Mouse (Mus musculus): ENCODE results near the gene Syne1. TPM values are rescaled to one million over a fixed set of nuclear protein-coding genes. Genes with fewer than 3 reads are reported as not detected.

Gene Syne1
- total RNA-seq, 1 experiment: 7.1 TPM

GRCm38 (mm10) chr10:5207905-5208641 lies 343.2 kb downstream of the Syne1 start:
- no peaks in the 10 kb centered on the region for H3K36me3 ChIP-seq (ENCODE audit: control insufficient read depth, insufficient read depth, low read length, poor library complexity, severe bottlenecking)
- no peak for DNase-seq (ENCODE audit: low read depth, low spot score)
- no peak overlapping the region for H3K4me3 ChIP-seq (ENCODE audit: insufficient read depth in 1 of 2, low read depth in 1 of 2, low read length in 2 of 2, poor library complexity in 1 of 2, severe bottlenecking in 1 of 2)
- TF ChIP-seq ZNF384 (IDR thresholded peaks at IDR 0.05; ENCODE audit: low read depth, low read length) (no peak), MAFK (IDR thresholded peaks at IDR 0.05; ENCODE audit: insufficient read depth, low read depth, low read length) (no peak), ZC3H11A (IDR thresholded peaks at IDR 0.05; ENCODE audit: borderline replicate concordance, low read depth, low read length) (no peak), HCFC1 (IDR thresholded peaks at IDR 0.05; ENCODE audit: borderline replicate concordance, insufficient read depth, low read length) (no peak), CHD2 (IDR thresholded peaks at IDR 0.05; ENCODE audit: low read depth, low read length) (no peak)
- no peak overlapping the region for H3K9ac ChIP-seq (ENCODE audit: insufficient read depth, low read depth, low read length, poor library complexity, severe bottlenecking)
- H3K4me1 ChIP-seq (ENCODE audit: control insufficient read depth in 2 of 2, insufficient read depth in 2 of 2, low read length in 2 of 2, poor library complexity in 1 of 2): peaks cover 0 to 2% of the 10 kb centered on the region in 2 experiments; a peak in 1 of 4 replicates
- no peak overlapping the region for H3K27ac ChIP-seq (ENCODE audit: insufficient read depth, low read depth, low read length, poor library complexity, severe bottlenecking)
- in situ Hi-C loops (cut with MboI; ENCODE audit: low sequenced_read_pairs in 2 of 2, unreplicated experiment in 2 of 2): no loop called here
- H3K9me3 ChIP-seq (ENCODE audit: control insufficient read depth, insufficient read depth, low read depth, low read length): no peaks in the 10 kb centered on the region

GRCm38 (mm10) chr10:5205977-5206376 lies 345.3 kb downstream of the Syne1 start:
- in situ Hi-C loops (cut with MboI; ENCODE audit: low sequenced_read_pairs in 2 of 2, unreplicated experiment in 2 of 2): no loop called here
- H3K27ac ChIP-seq (ENCODE audit: insufficient read depth, low read depth, low read length, poor library complexity, severe bottlenecking): no peak overlapping the region
- H3K9ac ChIP-seq (ENCODE audit: insufficient read depth, low read depth, low read length, poor library complexity, severe bottlenecking): no peak overlapping the region
- no peak for TF ChIP-seq ZC3H11A (IDR thresholded peaks at IDR 0.05; ENCODE audit: borderline replicate concordance, low read depth, low read length)
- no peak for TF ChIP-seq MAFK (IDR thresholded peaks at IDR 0.05; ENCODE audit: insufficient read depth, low read depth, low read length)
- no peak for TF ChIP-seq CHD2 (IDR thresholded peaks at IDR 0.05; ENCODE audit: low read depth, low read length)
- TF ChIP-seq HCFC1 (IDR thresholded peaks at IDR 0.05; ENCODE audit: borderline replicate concordance, insufficient read depth, low read length): no peak
- no peak for TF ChIP-seq ZNF384 (IDR thresholded peaks at IDR 0.05; ENCODE audit: low read depth, low read length)
- H3K36me3 ChIP-seq (ENCODE audit: control insufficient read depth, insufficient read depth, low read length, poor library complexity, severe bottlenecking): no peaks in the 10 kb centered on the region
- H3K4me1 ChIP-seq (ENCODE audit: control insufficient read depth in 2 of 2, insufficient read depth in 2 of 2, low read length in 2 of 2, poor library complexity in 1 of 2): peaks cover 0 to 2% of the 10 kb centered on the region in 2 experiments; a peak in 1 of 4 replicates
- H3K9me3 ChIP-seq (ENCODE audit: control insufficient read depth, insufficient read depth, low read depth, low read length): no peaks in the 10 kb centered on the region
- no peak overlapping the region for H3K4me3 ChIP-seq (ENCODE audit: insufficient read depth in 1 of 2, low read depth in 1 of 2, low read length in 2 of 2, poor library complexity in 1 of 2, severe bottlenecking in 1 of 2)
- DNase-seq (ENCODE audit: low read depth, low spot score): no peak

GRCm38 (mm10) chr10:5205570-5205969 lies 345.7 kb downstream of the Syne1 start:
- TF ChIP-seq MAFK (IDR thresholded peaks at IDR 0.05; ENCODE audit: insufficient read depth, low read depth, low read length): no peak
- no peak for TF ChIP-seq HCFC1 (IDR thresholded peaks at IDR 0.05; ENCODE audit: borderline replicate concordance, insufficient read depth, low read length)
- TF ChIP-seq ZC3H11A (IDR thresholded peaks at IDR 0.05; ENCODE audit: borderline replicate concordance, low read depth, low read length): no peak
- TF ChIP-seq ZNF384 (IDR thresholded peaks at IDR 0.05; ENCODE audit: low read depth, low read length): no peak
- TF ChIP-seq CHD2 (IDR thresholded peaks at IDR 0.05; ENCODE audit: low read depth, low read length): no peak
- no peaks in the 10 kb centered on the region for H3K9me3 ChIP-seq (ENCODE audit: control insufficient read depth, insufficient read depth, low read depth, low read length)
- in situ Hi-C loops (cut with MboI; ENCODE audit: low sequenced_read_pairs in 2 of 2, unreplicated experiment in 2 of 2): no loop called here
- H3K27ac ChIP-seq (ENCODE audit: insufficient read depth, low read depth, low read length, poor library complexity, severe bottlenecking): no peak overlapping the region
- no peak overlapping the region for H3K9ac ChIP-seq (ENCODE audit: insufficient read depth, low read depth, low read length, poor library complexity, severe bottlenecking)
- H3K4me1 ChIP-seq (ENCODE audit: control insufficient read depth in 2 of 2, insufficient read depth in 2 of 2, low read length in 2 of 2, poor library complexity in 1 of 2): peaks cover 0 to 2% of the 10 kb centered on the region in 2 experiments; a peak in 1 of 4 replicates
- no peak overlapping the region for H3K4me3 ChIP-seq (ENCODE audit: insufficient read depth in 1 of 2, low read depth in 1 of 2, low read length in 2 of 2, poor library complexity in 1 of 2, severe bottlenecking in 1 of 2)
- DNase-seq (ENCODE audit: low read depth, low spot score): no peak
- no peaks in the 10 kb centered on the region for H3K36me3 ChIP-seq (ENCODE audit: control insufficient read depth, insufficient read depth, low read length, poor library complexity, severe bottlenecking)

GRCm38 (mm10) chr10:5203837-5204236 lies 347.4 kb downstream of the Syne1 start:
- TF ChIP-seq ZC3H11A (IDR thresholded peaks at IDR 0.05; ENCODE audit: borderline replicate concordance, low read depth, low read length) (no peak), MAFK (IDR thresholded peaks at IDR 0.05; ENCODE audit: insufficient read depth, low read depth, low read length) (no peak), HCFC1 (IDR thresholded peaks at IDR 0.05; ENCODE audit: borderline replicate concordance, insufficient read depth, low read length) (no peak), ZNF384 (IDR thresholded peaks at IDR 0.05; ENCODE audit: low read depth, low read length) (no peak), CHD2 (IDR thresholded peaks at IDR 0.05; ENCODE audit: low read depth, low read length) (no peak)
- Histone ChIP-seq H3K4me1 (ENCODE audit: control insufficient read depth in 2 of 2, insufficient read depth in 2 of 2, low read length in 2 of 2, poor library complexity in 1 of 2) (peaks cover 0 to 2% of the 10 kb centered on the region in 2 experiments; a peak in 1 of 4 replicates), H3K4me3 (ENCODE audit: insufficient read depth in 1 of 2, low read depth in 1 of 2, low read length in 2 of 2, poor library complexity in 1 of 2, severe bottlenecking in 1 of 2) (no peak overlapping the region), H3K9ac (ENCODE audit: insufficient read depth, low read depth, low read length, poor library complexity, severe bottlenecking) (no peak overlapping the region), H3K27ac (ENCODE audit: insufficient read depth, low read depth, low read length, poor library complexity, severe bottlenecking) (no peak overlapping the region), H3K36me3 (ENCODE audit: control insufficient read depth, insufficient read depth, low read length, poor library complexity, severe bottlenecking) (no peaks in the 10 kb centered on the region), H3K9me3 (ENCODE audit: control insufficient read depth, insufficient read depth, low read depth, low read length) (no peaks in the 10 kb centered on the region)
- no peak for DNase-seq (ENCODE audit: low read depth, low spot score)
- in situ Hi-C loops (cut with MboI; ENCODE audit: low sequenced_read_pairs in 2 of 2, unreplicated experiment in 2 of 2): no loop called here
